26 mouse cellular contexts compared by ENCODE assay signal in the genomic region with DNA sequence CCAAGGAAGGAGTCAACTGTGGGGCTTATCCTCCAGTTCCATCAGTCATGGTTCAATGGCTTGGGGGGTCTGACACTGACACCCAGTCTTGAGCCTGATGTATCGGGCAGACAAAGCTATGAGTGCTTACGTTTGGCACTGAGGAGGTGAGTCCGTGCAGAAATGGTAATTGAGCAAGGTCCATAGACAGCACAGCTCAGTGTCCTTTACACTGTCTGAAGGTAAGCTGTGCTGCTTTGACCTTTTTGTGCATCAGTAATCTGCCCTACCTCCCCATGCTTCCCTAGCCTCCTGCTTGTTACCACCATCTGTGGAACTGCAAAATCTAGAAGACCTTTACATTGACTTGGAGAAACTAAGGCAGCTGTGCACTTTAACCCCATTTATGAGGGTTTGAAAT.
DNase-seq lines count a peak whose midpoint lies in the region; ATAC-seq lines count a peak whose summit lies in the region.
"Had no signal": no experiment of that assay in that cellular context is flagged by ENCODE, and none has a peak within 500 bp of the region (broad histone marks: within the 10 kb centered on the region; RNA-seq: fewer than 3 reads in every experiment).

No protein-coding gene starts in this region.

- no peaks in the 10 kb centered on the region for H3K9me3 ChIP-seq in hindbrain, embryonic 14.5 days (ENCODE audit: control insufficient read depth, low read length)
- no peaks in the 10 kb centered on the region for H3K9me3 ChIP-seq in hindbrain, embryonic 13.5 days
- H3K9me3 ChIP-seq in kidney, embryonic 15.5 days (replicated peaks): no peaks in the 10 kb centered on the region
- H3K9me3 ChIP-seq: embryonic facial prominence, embryonic 10.5 days; embryonic facial prominence, embryonic 15.5 days; forebrain, embryonic 12.5 days; heart, embryonic 13.5 days; hindbrain, embryonic 10.5 days; limb, embryonic 12.5 days; liver, embryonic 15.5 days had no signal

- peaks cover 4% of the 10 kb centered on the region for H3K4me1 ChIP-seq in hindbrain, embryonic 14.5 days (replicated peaks; ENCODE audit: control insufficient read depth, insufficient read depth, low read length)
- H3K4me1 ChIP-seq in hindbrain, embryonic 13.5 days (replicated peaks): peaks cover 28% of the 10 kb centered on the region
- peaks cover 12% of the 10 kb centered on the region for H3K4me1 ChIP-seq in kidney, embryonic 15.5 days
- H3K4me1 ChIP-seq: embryonic facial prominence, embryonic 10.5 days; embryonic facial prominence, embryonic 15.5 days; hindbrain, embryonic 10.5 days; liver, embryonic 15.5 days had no signal

- 72% methylated on average over 3 of the region's 3 CpGs for WGBS in hindbrain, embryonic 14.5 days
- WGBS in hindbrain, embryonic 13.5 days: 87% methylated on average over 3 of the region's 3 CpGs
- WGBS in kidney, embryonic 15.5 days: 66% methylated on average over 3 of the region's 3 CpGs

- 0 out of 2 replicates have a peak, but pooled peaks have one; percentile 26 for ATAC-seq in hindbrain, embryonic 14.5 days (ENCODE audit: low FRiP score)
- ATAC-seq in hindbrain, embryonic 13.5 days (ENCODE audit: low FRiP score): no peak
- 0 out of 2 replicates have a peak, but pooled peaks have one; percentile 52 for ATAC-seq in kidney, embryonic 15.5 days (replicated peaks; ENCODE audit: low FRiP score)
- ATAC-seq: intestine, postnatal 0 days had no signal

- no peak overlapping the region for H3K4me3 ChIP-seq in hindbrain, embryonic 14.5 days (replicated peaks; ENCODE audit: low read length)
- H3K4me3 ChIP-seq in hindbrain, embryonic 13.5 days: no peak overlapping the region
- no peak overlapping the region for H3K4me3 ChIP-seq in kidney, embryonic 15.5 days (replicated peaks)
- H3K4me3 ChIP-seq: embryonic facial prominence, embryonic 10.5 days; embryonic facial prominence, embryonic 15.5 days; forebrain, embryonic 12.5 days; gastrocnemius, adult 2 months; heart, embryonic 13.5 days; hindbrain, embryonic 10.5 days; limb, embryonic 12.5 days; liver, embryonic 15.5 days had no signal

- H3K36me3 ChIP-seq in hindbrain, embryonic 14.5 days (replicated peaks; ENCODE audit: control insufficient read depth, insufficient read depth): no peaks in the 10 kb centered on the region
- H3K36me3 ChIP-seq in hindbrain, embryonic 13.5 days: no peaks in the 10 kb centered on the region
- no peaks in the 10 kb centered on the region for H3K36me3 ChIP-seq in kidney, embryonic 15.5 days
- H3K36me3 ChIP-seq: embryonic facial prominence, embryonic 10.5 days; embryonic facial prominence, embryonic 15.5 days; forebrain, embryonic 12.5 days; heart, embryonic 13.5 days; hindbrain, embryonic 10.5 days; limb, embryonic 12.5 days; liver, embryonic 15.5 days had no signal

- H3K9ac ChIP-seq in hindbrain, embryonic 14.5 days: no peak overlapping the region
- no peak overlapping the region for H3K9ac ChIP-seq in hindbrain, embryonic 13.5 days
- no peak overlapping the region for H3K9ac ChIP-seq in kidney, embryonic 15.5 days
- H3K9ac ChIP-seq: embryonic facial prominence, embryonic 15.5 days; forebrain, embryonic 12.5 days; heart, embryonic 13.5 days; limb, embryonic 12.5 days; liver, embryonic 15.5 days; lung, embryonic 14.5 days had no signal

- no peaks in the 10 kb centered on the region for H3K27me3 ChIP-seq in hindbrain, embryonic 14.5 days (ENCODE audit: control insufficient read depth, insufficient read depth, low read length)
- H3K27me3 ChIP-seq in hindbrain, embryonic 13.5 days: no peaks in the 10 kb centered on the region
- no peaks in the 10 kb centered on the region for H3K27me3 ChIP-seq in kidney, embryonic 15.5 days
- H3K27me3 ChIP-seq: embryonic facial prominence, embryonic 15.5 days; forebrain, embryonic 12.5 days; heart, embryonic 13.5 days; limb, embryonic 12.5 days; liver, embryonic 15.5 days had no signal

- no peak for DNase-seq in hindbrain, embryonic 14.5 days (ENCODE audit: low spot score)
- peak; percentile 36 to 37 for DNase-seq in kidney, adult 8-10 months
- no peak for DNase-seq in kidney, postnatal 14 days
- DNase-seq in kidney, postnatal 36 days: peak; percentile 39 to 51
- no peak for DNase-seq in thymus, postnatal 0 days (ENCODE audit: low spot score)
- DNase-seq in layer of hippocampus, adult 8-10 months (ENCODE audit: low spot score in 2 of 2): no peak
- DNase-seq: B cell, adult 2 months; cerebellum, adult 8-10 months; cerebellum, postnatal 25 days; gastrocnemius, adult 2 months; gastrocnemius, postnatal 36 days; heart, postnatal 10 days; layer of hippocampus, postnatal 36 days; lung, embryonic 14.5 days; lung, postnatal 14 days; midbrain, embryonic 14.5 days had no signal

- no peak overlapping the region for H3K4me2 ChIP-seq in hindbrain, embryonic 14.5 days (replicated peaks)
- H3K4me2 ChIP-seq in hindbrain, embryonic 13.5 days: no peak overlapping the region
- H3K4me2 ChIP-seq in kidney, embryonic 15.5 days: no peak overlapping the region
- H3K4me2 ChIP-seq: embryonic facial prominence, embryonic 15.5 days; forebrain, embryonic 12.5 days; heart, embryonic 13.5 days; limb, embryonic 12.5 days; liver, embryonic 15.5 days; lung, embryonic 14.5 days had no signal

- H3K27ac ChIP-seq in hindbrain, embryonic 14.5 days: no peak overlapping the region
- H3K27ac ChIP-seq in hindbrain, embryonic 13.5 days: no peak overlapping the region
- H3K27ac ChIP-seq in kidney, embryonic 15.5 days: no peak overlapping the region
- H3K27ac ChIP-seq: embryonic facial prominence, embryonic 10.5 days; embryonic facial prominence, embryonic 15.5 days; forebrain, embryonic 12.5 days; gastrocnemius, adult 2 months; heart, embryonic 13.5 days; hindbrain, embryonic 10.5 days; limb, embryonic 12.5 days; liver, embryonic 15.5 days had no signal

Comparison
In these comparisons a context has a peak if more than half of its experiments do, and no peak if none do; other contexts are left out.
1. DNase-seq: peak in kidney, adult 8-10 months (2 of 2) and kidney, postnatal 36 days (2 of 2); none in hindbrain, embryonic 14.5 days (single experiment), kidney, postnatal 14 days (single experiment), thymus, postnatal 0 days (single experiment) and layer of hippocampus, adult 8-10 months (0 of 2).